Mouse (Mus musculus): ENCODE data around the gene Crybb3.

GRCm38 (mm10) chr5:113050581-113051185 is 30.7 kb downstream of the Crybb3 start:
- TF ChIP-seq CTCF (IDR thresholded peaks at IDR 0.05; ENCODE audit: borderline replicate concordance, control insufficient read depth, extremely low read depth, insufficient read depth, low read length, poor library complexity) = no peak
- TF ChIP-seq POLR2A (IDR thresholded peaks at IDR 0.05; ENCODE audit: control insufficient read depth, extremely low read depth, insufficient read depth, low read length, poor library complexity) = no peak
